Mouse (Mus musculus) cerebellum, adult 9-10 months (tissue): ENCODE measurements around the gene Tph2.

Experiments
- DNase-seq: peaks from one replicate; pipeline ENCODE4 v3.0.0; 2022

Tph2 gene

GRCm38 (mm10) chr10:115137016-115137415 lies 47.8 kb downstream of the Tph2 start:
- no peak for DNase-seq

GRCm38 (mm10) chr10:115127907-115128306 lies 56.9 kb downstream of the Tph2 start:
- no peak for DNase-seq

GRCm38 (mm10) chr10:115125550-115125949 lies 59.3 kb downstream of the Tph2 start:
- no peak for DNase-seq

DNA sequence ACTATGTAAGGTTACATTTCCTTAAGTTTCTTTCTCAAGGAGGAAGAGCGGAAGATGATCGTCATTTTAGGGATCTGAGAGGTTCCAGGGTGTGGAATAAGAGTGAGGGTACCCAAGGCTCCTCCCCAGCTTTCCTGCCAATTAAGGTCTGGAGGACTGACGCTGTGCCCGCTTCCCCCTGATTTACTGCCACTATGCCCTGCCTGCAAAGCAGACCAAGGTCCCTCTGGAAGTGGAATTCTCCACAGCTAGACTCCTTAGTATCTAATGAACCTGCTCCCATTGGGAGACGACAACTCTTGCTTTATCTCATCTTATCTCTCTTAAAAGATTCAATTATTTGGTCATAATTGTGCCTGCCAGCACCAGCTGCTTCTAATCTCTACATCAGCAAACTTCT lies 59.8 kb downstream of the Tph2 start:
- DNase-seq: no peak

- DNase-seq: no peak
Measured at GRCm38 (mm10) chr10:115107666-115108540, 76.9 kb downstream of the Tph2 start.

DNA sequence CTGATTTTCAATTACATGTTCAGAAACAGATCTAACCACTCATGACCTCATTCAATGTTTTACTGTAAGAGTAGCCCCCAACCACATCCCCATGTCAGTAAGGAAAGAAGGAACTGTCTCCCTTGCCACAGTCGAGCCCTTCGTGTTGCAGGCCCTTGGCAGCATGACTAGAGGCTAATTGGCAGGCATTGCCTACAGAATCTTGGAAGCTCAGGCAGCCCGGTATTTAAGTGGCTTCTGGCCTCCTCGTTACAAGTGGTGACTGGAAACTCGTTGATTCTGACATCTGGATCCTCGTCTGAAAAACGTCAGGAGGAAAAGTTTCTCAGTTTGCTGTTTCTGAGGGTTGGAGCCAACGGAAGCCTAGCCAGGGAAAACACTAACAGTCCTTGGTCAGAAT lies 80.6 kb downstream of the Tph2 start:
- no peak for DNase-seq

- peak; percentile 70 for DNase-seq
Measured at GRCm38 (mm10) chr10:115099890-115100580, 84.8 kb downstream of the Tph2 start.

DNA sequence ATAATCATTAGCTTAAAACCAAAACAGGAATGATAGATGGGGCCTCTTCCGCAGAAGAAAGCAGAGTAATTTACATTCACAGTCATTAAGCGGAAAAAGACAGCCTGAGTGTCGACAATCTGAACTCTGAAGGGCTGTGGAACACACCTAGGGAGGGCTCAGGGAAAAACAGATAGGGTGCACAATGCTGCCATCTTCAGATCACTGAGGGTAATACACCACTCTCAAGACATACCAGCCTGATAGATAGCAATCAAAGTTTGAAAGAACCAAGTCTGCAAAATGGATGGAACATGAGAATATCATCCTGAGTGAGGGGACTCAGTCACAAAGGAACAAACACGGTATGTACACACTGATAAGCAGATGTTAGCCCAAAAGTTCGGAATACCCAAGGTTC lies 87.7 kb downstream of the Tph2 start:
- DNase-seq: peak; percentile 93

DNA sequence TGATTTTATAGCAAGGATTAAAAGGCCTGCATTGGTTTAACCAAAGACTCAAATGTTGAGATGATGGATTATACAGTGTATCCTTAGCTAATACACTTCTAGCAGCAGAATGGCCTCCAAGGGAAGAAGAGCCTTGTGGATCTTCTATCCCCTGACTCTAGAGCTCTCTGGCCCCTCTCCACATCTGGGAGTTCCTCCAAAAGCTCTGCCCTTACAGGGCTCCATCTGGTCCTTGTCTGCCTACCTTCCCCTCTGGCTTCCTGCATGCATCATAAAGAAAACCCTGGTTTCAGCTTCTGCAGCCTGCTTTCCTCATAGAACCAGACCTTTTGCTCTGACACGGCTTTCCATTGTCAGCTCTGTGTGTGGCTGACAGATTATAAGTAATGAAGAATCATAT lies 88.6 kb downstream of the Tph2 start:
- DNase-seq: peak; percentile 27

GRCm38 (mm10) chr10:115078232-115078631 lies 106.6 kb downstream of the Tph2 start:
- DNase-seq: no peak

DNA sequence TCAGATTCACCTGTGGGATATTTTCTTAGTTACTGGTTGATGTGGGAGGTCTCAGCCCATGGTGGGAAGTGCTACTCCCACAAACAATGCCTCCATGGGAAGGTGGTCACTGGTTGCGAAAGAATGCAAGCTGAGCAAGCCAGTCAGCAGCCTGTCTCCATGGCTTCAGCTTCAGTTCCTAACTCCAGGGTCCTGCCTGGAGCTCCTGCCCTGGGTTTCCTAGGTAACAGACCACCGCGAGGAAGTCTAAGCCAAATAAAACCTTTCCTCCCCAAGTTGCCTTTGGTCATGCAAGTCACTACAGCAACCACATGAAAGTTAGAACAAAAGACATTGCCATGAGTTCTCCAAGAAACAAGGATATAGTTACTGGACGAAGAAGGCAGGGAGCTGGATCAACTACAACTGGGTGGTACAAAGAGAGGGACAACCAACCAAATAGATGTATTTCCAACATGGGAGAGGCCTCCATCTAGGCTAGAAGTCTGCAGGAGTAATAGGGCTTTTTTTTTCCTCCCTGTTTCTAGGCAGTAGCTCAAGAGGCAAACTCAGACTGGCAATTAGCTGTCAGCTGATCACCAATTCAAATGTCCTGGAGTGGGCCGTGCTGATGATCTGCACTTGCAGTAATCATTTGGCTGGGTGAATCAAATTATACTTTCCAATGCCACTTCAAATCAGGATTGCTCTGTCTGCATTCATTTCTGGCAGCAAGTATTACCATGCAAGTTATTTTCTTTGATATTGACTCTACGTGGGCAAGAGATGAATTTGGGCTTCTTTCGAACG lies 115.5 kb downstream of the Tph2 start:
- no peak for DNase-seq

- no peak for DNase-seq
Measured at GRCm38 (mm10) chr10:115063936-115064335, 120.9 kb downstream of the Tph2 start.

GRCm38 (mm10) chr10:115061498-115061897 lies 123.3 kb downstream of the Tph2 start:
- DNase-seq: no peak

- no peak for DNase-seq
Measured at GRCm38 (mm10) chr10:115060759-115061158, 124.1 kb downstream of the Tph2 start.

GRCm38 (mm10) chr10:115051602-115052001 lies 133.2 kb downstream of the Tph2 start:
- DNase-seq: peak; percentile 65

- DNase-seq: peak; percentile 69
Measured at GRCm38 (mm10) chr10:115050674-115051073, 134.1 kb downstream of the Tph2 start.

- peak; percentile 68 for DNase-seq
Measured at GRCm38 (mm10) chr10:115050178-115050577, 134.6 kb downstream of the Tph2 start.

- DNase-seq: no peak
Measured at GRCm38 (mm10) chr10:115048565-115048964, 136.3 kb downstream of the Tph2 start.

DNA sequence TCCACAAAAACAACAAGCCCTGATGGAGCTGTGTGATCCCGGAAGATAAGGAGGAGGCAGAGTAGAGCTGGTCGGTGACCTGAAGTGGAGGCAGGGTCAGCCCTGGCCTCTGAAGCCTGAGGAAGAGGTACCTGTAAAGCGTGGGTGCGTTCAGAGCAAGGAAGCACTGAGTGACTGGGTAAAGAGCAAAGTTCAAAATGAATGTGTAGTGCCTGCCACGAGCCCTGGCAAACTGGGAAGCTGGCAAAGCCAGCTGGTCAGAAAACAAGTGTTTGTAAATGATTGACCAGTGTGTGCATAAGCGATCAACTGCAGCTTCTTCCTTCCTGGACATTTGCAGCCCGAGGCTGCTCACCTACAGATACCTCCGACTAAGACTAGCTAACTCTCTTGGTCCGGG lies 149.1 kb downstream of the Tph2 start:
- no peak for DNase-seq
